Mouse (Mus musculus) cortical plate, adult 2 months (tissue): ENCODE results near the gene Sytl2. TPM values are rescaled to one million over a fixed set of nuclear protein-coding genes. Genes with fewer than 3 reads are reported as not detected.
A peak's percentile ranks its signal among the peaks of the same experiment; 100 is the strongest.

Source experiments
- H3K27ac ChIP-seq: fragments of 200-500 bp; 2 replicates; pipeline ENCODE4 v1.5.1; 2012; ENCODE audit warnings: low read length, control low read depth, inconsistent platforms; ENCODE audit not compliant: insufficient read depth
- H3K4me1 ChIP-seq: fragments of 200-500 bp; 2 replicates; pipeline ENCODE4 v1.6.1; 2011; ENCODE audit warnings: low read length; ENCODE audit not compliant: control insufficient read depth, insufficient read depth
- H3K4me3 ChIP-seq: fragments of 200-500 bp; 2 replicates; pipeline ENCODE4 v1.5.1; 2011; ENCODE audit warnings: mild to moderate bottlenecking, low read length, control low read depth; ENCODE audit not compliant: insufficient read depth
- CTCF ChIP-seq: fragments of 200-500 bp; IDR thresholded peaks from 2 replicates; pipeline ENCODE4 v1.5.1; 2011; ENCODE audit warnings: mild to moderate bottlenecking, control low read depth, low read length; ENCODE audit not compliant: insufficient read depth; ENCODE audit errors: extremely low read depth
- POLR2A ChIP-seq: fragments of 200-500 bp; IDR thresholded peaks from 2 replicates; pipeline ENCODE4 v1.6.1; 2011; ENCODE audit warnings: mild to moderate bottlenecking, low read length, control low read depth; ENCODE audit not compliant: insufficient read depth; ENCODE audit errors: extremely low read depth
- polyA plus RNA-seq: library from polyadenylated mRNA; depleted of rRNA; stranded (reverse); fragments of >200 nt; gene quantifications from 2 replicates; pipeline ENCODE4 v1.2.3, GENCODE M21; 2012; rRNA removed

The Sytl2 gene
- polyA plus RNA-seq, result 119 and 134 TPM in 2 replicates

GRCm38 (mm10) chr7:90301942-90302646, at the start of gene Sytl2:
Gene Sytl2 (plus strand): TSS chr7:90302252.
- no peak for TF ChIP-seq POLR2A
- no peak for TF ChIP-seq CTCF
- Histone ChIP-seq H3K27ac (no peak within 1 kb of the TSS), H3K4me1 (no peaks in the 10 kb centered on the region), H3K4me3 (peak within 1 kb of the TSS; percentile 36)

GRCm38 (mm10) chr7:90252946-90253345, 49.1 kb upstream of the Sytl2 start:
- TF ChIP-seq POLR2A (no peak), CTCF (peak; percentile 28; the same call in 1 of the 2 replicates)
- Histone ChIP-seq H3K27ac (no peak overlapping the region), H3K4me1 (no peaks in the 10 kb centered on the region), H3K4me3 (no peak overlapping the region)

- Histone ChIP-seq H3K4me3 (no peak overlapping the region), H3K4me1 (no peaks in the 10 kb centered on the region), H3K27ac (no peak overlapping the region)
- TF ChIP-seq POLR2A, result no peak
- TF ChIP-seq CTCF, result no peak
Measured at GRCm38 (mm10) chr7:90258701-90259100, 43.4 kb upstream of the Sytl2 start.

- Histone ChIP-seq H3K4me1 (no peaks in the 10 kb centered on the region), H3K27ac (no peak overlapping the region), H3K4me3 (no peak overlapping the region)
- TF ChIP-seq CTCF (no peak), POLR2A (no peak)
Measured at GRCm38 (mm10) chr7:90259899-90260298, 42.2 kb upstream of the Sytl2 start.

- H3K4me3 ChIP-seq, result no peak overlapping the region
- H3K4me1 ChIP-seq, result no peaks in the 10 kb centered on the region
- H3K27ac ChIP-seq, result no peak overlapping the region
- TF ChIP-seq POLR2A (no peak), CTCF (no peak)
Measured at GRCm38 (mm10) chr7:90261902-90262599, 40.0 kb upstream of the Sytl2 start.

GRCm38 (mm10) chr7:90265289-90265970, 36.6 kb upstream of the Sytl2 start, which contains the start of gene Ccdc83:
Gene Ccdc83 (minus strand): TSS chr7:90265777.
- no peak within 1 kb of the TSS for H3K4me3 ChIP-seq
- no peaks in the 10 kb centered on the region for H3K4me1 ChIP-seq
- no peak within 1 kb of the TSS for H3K27ac ChIP-seq
- TF ChIP-seq POLR2A (no peak), CTCF (peak; percentile 93)

GRCm38 (mm10) chr7:90270141-90270540, 31.9 kb upstream of the Sytl2 start:
- Histone ChIP-seq H3K27ac (no peak overlapping the region), H3K4me1 (no peaks in the 10 kb centered on the region), H3K4me3 (no peak overlapping the region)
- TF ChIP-seq POLR2A, result no peak
- no peak for TF ChIP-seq CTCF

GRCm38 (mm10) chr7:90274561-90275100, 27.4 kb upstream of the Sytl2 start:
- Histone ChIP-seq H3K4me1 (no peaks in the 10 kb centered on the region), H3K4me3 (no peak overlapping the region), H3K27ac (no peak overlapping the region)
- TF ChIP-seq CTCF (no peak), POLR2A (no peak)

- H3K4me3 ChIP-seq, result no peak overlapping the region
- no peak for TF ChIP-seq CTCF
- TF ChIP-seq POLR2A, result no peak
- no peaks in the 10 kb centered on the region for H3K4me1 ChIP-seq
- H3K27ac ChIP-seq, result no peak overlapping the region
Measured at GRCm38 (mm10) chr7:90277246-90277645, 24.8 kb upstream of the Sytl2 start.

- Histone ChIP-seq H3K27ac (no peak overlapping the region), H3K4me3 (no peak overlapping the region), H3K4me1 (no peaks in the 10 kb centered on the region)
- TF ChIP-seq POLR2A, result no peak
- TF ChIP-seq CTCF, result no peak
Measured at GRCm38 (mm10) chr7:90277769-90278168, 24.3 kb upstream of the Sytl2 start.

- no peak overlapping the region for H3K27ac ChIP-seq
- no peaks in the 10 kb centered on the region for H3K4me1 ChIP-seq
- H3K4me3 ChIP-seq, result no peak overlapping the region
- TF ChIP-seq CTCF (no peak), POLR2A (no peak)
Measured at GRCm38 (mm10) chr7:90279136-90279535, 22.9 kb upstream of the Sytl2 start.
